Mouse (Mus musculus) small intestine, adult 2 months (tissue): ENCODE measurements at regions not wholly inside any gene's neighbourhood (a gene's known extent, or its start where the extent isn't known, plus 50 kb on each side); places are given as distances from the start of the nearest gene placed in this dataset.

Experiments used
- CTCF ChIP-seq: fragments of 200-500 bp; IDR thresholded peaks from 2 replicates; pipeline ENCODE4 v1.5.1; 2012; ENCODE audit warnings: low read depth, mild to moderate bottlenecking, control low read depth, inconsistent platforms, low read length, moderate library complexity, mixed read lengths; ENCODE audit not compliant: insufficient replicate concordance, insufficient read length; ENCODE audit errors: extremely low read depth
- POLR2A ChIP-seq: fragments of 200-500 bp; IDR thresholded peaks from 2 replicates; pipeline ENCODE4 v1.6.1; 2012; ENCODE audit warnings: low read depth, mild to moderate bottlenecking, control low read depth, inconsistent platforms, low read length, moderate library complexity

GRCm38 (mm10) chr2:92740776-92741295 lies 141.3 kb downstream of the Chst1 start:
- no peak for TF ChIP-seq CTCF
- TF ChIP-seq POLR2A: no peak
